8 mouse cellular contexts compared by ENCODE assay signal in genomic region chr9:30003612-30004011, GRCm38 (mm10). TPM values are rescaled to one million over a fixed set of nuclear protein-coding genes. Genes with fewer than 3 reads are reported as not detected.
A peak's percentile ranks its signal among the peaks of the same experiment; 100 is the strongest.
DNase-seq lines count a peak whose midpoint lies in the region; ATAC-seq lines count a peak whose summit lies in the region.

No protein-coding gene starts in this region.

- ATAC-seq in cerebellum, adult (ENCODE audit: insufficient number of reproducible peaks, low FRiP score, low TSS enrichment), result peak; percentile 56; the same call in 1 of the 2 replicates
- peak; percentile 82 for ATAC-seq in frontal cortex, adult (ENCODE audit: low TSS enrichment)

- intact Hi-C loops in left cerebral cortex, postnatal 4 days (cut with DNase I), result loop anchor here (10.0 kb wide), 1 partner anchor 261 kb away; no protein-coding TSS in a partner anchor

- peak; percentile 34 for DNase-seq in gastrocnemius, adult 18-20 months (ENCODE audit: low spot score)
- no peak for DNase-seq in gastrocnemius, postnatal 25 days
- peak; percentile 74 for DNase-seq in kidney, adult 9 months
- peak; percentile 81 for DNase-seq in left cerebral cortex, postnatal 4 days
- peak; percentile 15 for DNase-seq in retina, adult 2 months (ENCODE audit: low read depth, low spot score)
- DNase-seq in c-Kit-positive CD71-positive TER-119-positive erythroid progenitor cells, embryonic 14.5 days (ENCODE audit: low spot score), result no peak

RNA-seq across cellular contexts. Expression of gene Ntm, which starts 40.7 kb away (rescaled TPM):
- 1 to 10 TPM in 1 of 2 experiments, under 1 TPM in 1; 0.41 to 1.0 TPM for total RNA-seq in gastrocnemius, adult 18-20 months (2021)
- total RNA-seq in gastrocnemius, postnatal 25 days (2021), result 1 to 10 TPM in 1 of 2 experiments, under 1 TPM in 1; 0.29 to 1.1 TPM
- total RNA-seq in left cerebral cortex, postnatal 4 days (2021), result 100 to 1,000 TPM; 269 to 280 TPM

Comparison
In these comparisons a context has a peak if more than half of its experiments do, and no peak if none do; other contexts are left out.
1. DNase-seq: peak in gastrocnemius, adult 18-20 months (single experiment), kidney, adult 9 months (single experiment), left cerebral cortex, postnatal 4 days (single experiment) and retina, adult 2 months (single experiment); none in gastrocnemius, postnatal 25 days (single experiment) and c-Kit-positive CD71-positive TER-119-positive erythroid progenitor cells, embryonic 14.5 days (single experiment).
2. RNA of gene Ntm, which starts 40.7 kb away (total RNA-seq): 269 to 280 TPM in left cerebral cortex, postnatal 4 days; 0.29 to 1.1 TPM in gastrocnemius, postnatal 25 days and 0.41 to 1.0 TPM in gastrocnemius, adult 18-20 months; every median in the first group is over 100 times any median in the second.